Mouse (Mus musculus) midbrain, embryonic 13.5 days (tissue): ENCODE data around the gene Lrp6. TPM values are rescaled to one million over a fixed set of nuclear protein-coding genes. Genes with fewer than 3 reads are reported as not detected.

Experiments used
- ATAC-seq: fragments of 200-750 bp; cut with Nextera tagmentation; 2 replicates; pipeline ENCODE4 v1.8.0; 2017; ENCODE audit warnings: mild to moderate bottlenecking, moderate TSS enrichment, moderate library complexity
- H3K27ac ChIP-seq: fragments of 300-500 bp; sonication (generic); 2 replicates; pipeline ENCODE4 v1.5.1; 2015; ENCODE audit warnings: inconsistent platforms, mild to moderate bottlenecking, moderate library complexity
- H3K27me3 ChIP-seq: fragments of 300-500 bp; sonication (generic); 2 replicates; pipeline ENCODE4 v1.6.1; 2015; ENCODE audit warnings: mild to moderate bottlenecking, inconsistent platforms
- H3K36me3 ChIP-seq: fragments of 300-500 bp; sonication (generic); 2 replicates; pipeline ENCODE4 v1.6.1; 2015; ENCODE audit warnings: mild to moderate bottlenecking, inconsistent platforms
- H3K4me1 ChIP-seq: fragments of 300-500 bp; sonication (generic); replicated peaks from 2 replicates; pipeline ENCODE4 v1.6.1; 2015; ENCODE audit warnings: inconsistent platforms
- H3K4me2 ChIP-seq: fragments of 300-500 bp; sonication (generic); replicated peaks from 2 replicates; pipeline ENCODE4 v1.6.1; 2015; ENCODE audit warnings: moderate library complexity, mild to moderate bottlenecking, inconsistent platforms
- H3K4me3 ChIP-seq: fragments of 300-500 bp; sonication (generic); replicated peaks from 2 replicates; pipeline ENCODE4 v1.5.1; 2015; ENCODE audit warnings: mild to moderate bottlenecking, inconsistent platforms
- H3K9ac ChIP-seq: fragments of 300-500 bp; sonication (generic); replicated peaks from 2 replicates; pipeline ENCODE4 v1.6.1; 2015; ENCODE audit warnings: mild to moderate bottlenecking, inconsistent platforms
- H3K9me3 ChIP-seq: fragments of 300-500 bp; sonication (generic); 2 replicates; pipeline ENCODE4 v1.6.1; 2016; ENCODE audit warnings: mild to moderate bottlenecking, inconsistent platforms
- WGBS: fragments of 180-500 bp; shearing (Covaris S2); methylation state at CpG from one replicate; pipeline ENCODE4 v1.1.7; 2015; 5-methylcytosine and 5-hydroxymethylcytosine counted together
- polyA plus RNA-seq: library from polyadenylated mRNA; unstranded; fragments of >200 nt; fragmentation: Nextera tagmentation; extraction: Ambion mirVana; gene quantifications from 2 replicates; pipeline ENCODE4 v1.2.1, GENCODE M21; 2015

The Lrp6 gene
- polyA plus RNA-seq, 1 experiment from 2014 or later: 24.3 TPM

GRCm38 (mm10) chr6:134421921-134422320 is 144.8 kb downstream of the Lrp6 start:
- no peaks in the 10 kb centered on the region for H3K4me1 ChIP-seq
- no peak overlapping the region for H3K27ac ChIP-seq
- no peak for ATAC-seq
- no peaks in the 10 kb centered on the region for H3K27me3 ChIP-seq
- H3K4me2 ChIP-seq: no peak overlapping the region
- no peak overlapping the region for H3K9ac ChIP-seq
- no peaks in the 10 kb centered on the region for H3K36me3 ChIP-seq
- no peaks in the 10 kb centered on the region for H3K9me3 ChIP-seq
- 86% methylated on average over 6 of the region's 6 CpGs for WGBS
- no peak overlapping the region for H3K4me3 ChIP-seq

- Histone ChIP-seq H3K9ac (no peak overlapping the region), H3K27me3 (no peaks in the 10 kb centered on the region), H3K27ac (no peak overlapping the region), H3K4me1 (no peaks in the 10 kb centered on the region), H3K36me3 (no peaks in the 10 kb centered on the region), H3K4me3 (no peak overlapping the region), H3K4me2 (no peak overlapping the region), H3K9me3 (no peaks in the 10 kb centered on the region)
- ATAC-seq: no peak
- WGBS: 87% methylated on average over 8 of the region's 8 CpGs
These were observed 146.4 kb downstream of the Lrp6 start for GRCm38 (mm10) chr6:134420375-134420774.

DNA sequence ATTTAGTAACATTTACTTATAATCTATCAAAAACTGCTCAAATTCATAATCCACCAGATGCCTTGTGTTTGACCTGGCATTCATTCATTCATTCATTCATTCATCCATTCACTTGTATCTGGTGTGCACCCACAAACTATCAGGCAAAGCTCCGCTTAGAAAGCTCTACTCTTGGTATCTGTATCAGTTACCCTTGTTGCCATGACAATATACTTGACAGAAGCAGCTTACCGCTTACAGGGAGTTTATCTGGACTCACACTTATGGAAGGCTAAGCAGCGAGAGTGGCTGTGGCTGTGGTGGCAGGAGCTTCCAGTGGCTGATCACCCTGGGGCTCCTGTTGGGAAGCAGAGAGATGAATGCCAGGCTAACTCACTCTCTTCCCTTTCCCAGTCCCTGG is 148.9 kb downstream of the Lrp6 start:
- no peaks in the 10 kb centered on the region for H3K9me3 ChIP-seq
- H3K9ac ChIP-seq: no peak overlapping the region
- no peaks in the 10 kb centered on the region for H3K27me3 ChIP-seq
- no peak overlapping the region for H3K4me3 ChIP-seq
- H3K36me3 ChIP-seq: no peaks in the 10 kb centered on the region
- H3K27ac ChIP-seq: no peak overlapping the region
- no peak for ATAC-seq
- H3K4me1 ChIP-seq: no peaks in the 10 kb centered on the region
- no peak overlapping the region for H3K4me2 ChIP-seq
- 70% methylated on average over 3 of the region's 3 CpGs for WGBS

- Histone ChIP-seq H3K27me3 (no peaks in the 10 kb centered on the region), H3K27ac (no peak overlapping the region), H3K9me3 (no peaks in the 10 kb centered on the region), H3K36me3 (no peaks in the 10 kb centered on the region), H3K4me1 (no peaks in the 10 kb centered on the region), H3K9ac (no peak overlapping the region), H3K4me2 (no peak overlapping the region), H3K4me3 (no peak overlapping the region)
- WGBS: 52% methylated on average over 3 of the region's 3 CpGs
- ATAC-seq: no peak
These were observed 150.1 kb downstream of the Lrp6 start for GRCm38 (mm10) chr6:134416556-134417105.

GRCm38 (mm10) chr6:134414532-134414883 is 152.3 kb downstream of the Lrp6 start:
- no peak overlapping the region for H3K4me3 ChIP-seq
- no peaks in the 10 kb centered on the region for H3K4me1 ChIP-seq
- no peak overlapping the region for H3K9ac ChIP-seq
- no peak overlapping the region for H3K27ac ChIP-seq
- no peak for ATAC-seq
- no peak overlapping the region for H3K4me2 ChIP-seq
- no peaks in the 10 kb centered on the region for H3K36me3 ChIP-seq
- 76% methylated on average over 4 of the region's 4 CpGs for WGBS
- H3K27me3 ChIP-seq: no peaks in the 10 kb centered on the region
- no peaks in the 10 kb centered on the region for H3K9me3 ChIP-seq

- Histone ChIP-seq H3K4me2 (no peak overlapping the region), H3K27ac (no peak overlapping the region), H3K4me3 (no peak overlapping the region), H3K27me3 (no peaks in the 10 kb centered on the region), H3K4me1 (no peaks in the 10 kb centered on the region), H3K9me3 (no peaks in the 10 kb centered on the region), H3K36me3 (no peaks in the 10 kb centered on the region), H3K9ac (no peak overlapping the region)
- ATAC-seq: no peak
- WGBS: 68% methylated on average over 18 of the region's 18 CpGs
These were observed 152.8 kb downstream of the Lrp6 start for GRCm38 (mm10) chr6:134413706-134414531.

DNA sequence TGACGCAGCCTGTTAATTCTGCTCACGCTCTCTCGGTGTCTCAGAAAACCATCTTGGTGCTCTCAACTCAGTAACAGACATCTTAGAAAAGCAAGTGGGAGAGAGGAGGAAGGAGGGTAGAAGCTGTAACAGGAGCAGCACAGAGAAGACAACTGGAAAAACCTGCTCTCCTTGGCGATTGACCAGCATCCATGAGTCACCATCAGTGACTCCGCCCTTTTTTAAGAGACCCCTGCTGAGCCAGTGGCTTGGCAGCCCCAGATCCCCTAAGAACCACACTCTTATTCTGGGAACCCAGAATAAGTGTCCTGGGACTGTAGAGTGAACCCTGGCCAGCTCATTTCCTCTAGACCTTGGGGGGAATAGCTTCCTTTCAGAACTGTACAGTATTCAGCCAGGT is 159.5 kb downstream of the Lrp6 start:
- no peak for ATAC-seq
- no peak overlapping the region for H3K4me3 ChIP-seq
- no peak overlapping the region for H3K27ac ChIP-seq
- no peak overlapping the region for H3K4me2 ChIP-seq
- WGBS: 74% methylated on average over 5 of the region's 5 CpGs
- H3K9me3 ChIP-seq: no peaks in the 10 kb centered on the region
- H3K4me1 ChIP-seq: no peaks in the 10 kb centered on the region
- no peak overlapping the region for H3K9ac ChIP-seq
- no peaks in the 10 kb centered on the region for H3K36me3 ChIP-seq
- H3K27me3 ChIP-seq: no peaks in the 10 kb centered on the region

GRCm38 (mm10) chr6:134403684-134404070 is 163.1 kb downstream of the Lrp6 start:
- ATAC-seq: no peak
- Histone ChIP-seq H3K4me1 (no peaks in the 10 kb centered on the region), H3K9ac (no peak overlapping the region), H3K4me3 (no peak overlapping the region), H3K36me3 (no peaks in the 10 kb centered on the region), H3K9me3 (no peaks in the 10 kb centered on the region), H3K27me3 (no peaks in the 10 kb centered on the region), H3K4me2 (no peak overlapping the region), H3K27ac (no peak overlapping the region)
- 92% methylated on average over 9 of the region's 9 CpGs for WGBS

DNA sequence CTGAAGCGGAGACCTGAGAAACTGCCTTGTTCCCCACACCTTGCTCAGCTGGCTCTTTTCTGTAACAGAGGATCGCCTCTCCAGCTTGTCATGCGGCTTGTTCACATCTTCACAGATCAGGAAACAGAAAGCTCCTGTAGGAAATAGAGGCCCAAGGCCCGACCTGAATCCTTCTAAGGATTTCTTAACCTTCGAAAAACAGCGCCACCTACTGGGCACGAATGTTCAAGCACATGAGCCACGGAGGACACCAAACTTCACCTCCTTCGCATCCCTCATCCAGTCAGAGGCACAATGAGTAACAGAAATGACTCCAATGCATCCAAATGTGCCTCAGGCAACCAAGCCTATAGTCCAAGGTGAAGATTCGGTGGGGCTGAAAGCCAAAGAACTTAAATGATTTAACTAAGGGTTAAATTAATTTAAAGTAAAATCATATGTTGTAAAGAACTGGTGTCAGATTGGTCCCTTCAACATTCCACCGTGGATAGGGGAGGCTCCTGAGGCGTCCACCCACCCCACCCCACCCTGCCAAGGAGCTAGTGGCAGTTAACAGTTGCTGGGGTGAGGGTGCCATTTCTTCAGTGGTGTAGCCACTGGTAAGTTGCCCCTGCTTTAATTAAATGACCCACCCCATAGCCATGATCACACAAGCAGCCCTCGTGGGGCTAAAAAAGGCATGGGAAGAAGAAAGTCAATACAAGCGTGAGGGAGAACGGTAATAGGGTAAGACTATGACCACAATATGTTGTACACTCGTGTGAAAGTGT is 163.7 kb downstream of the Lrp6 start:
- WGBS: 43% methylated on average over 16 of the region's 16 CpGs
- Histone ChIP-seq H3K4me1 (no peaks in the 10 kb centered on the region), H3K9me3 (no peaks in the 10 kb centered on the region), H3K4me2 (no peak overlapping the region), H3K36me3 (no peaks in the 10 kb centered on the region), H3K9ac (no peak overlapping the region), H3K4me3 (no peak overlapping the region), H3K27ac (no peak overlapping the region), H3K27me3 (no peaks in the 10 kb centered on the region)
- ATAC-seq: 0 out of 2 replicates have a peak, but pooled peaks have one; percentile 27

Other genes starting within 250 kb of the Lrp6 start
- not detected in 2 replicates for gene Bcl2l14, start 170.6 kb downstream of the Lrp6 start, polyA plus RNA-seq
- 0.92 and 1.1 TPM in 2 replicates for gene Mansc1, start 65.5 kb upstream of the Lrp6 start, polyA plus RNA-seq
- gene Borcs5, start 72.5 kb upstream of the Lrp6 start, polyA plus RNA-seq: 46.9 and 48.6 TPM in 2 replicates
- 7.5 and 7.7 TPM in 2 replicates for gene Dusp16, start 225.7 kb upstream of the Lrp6 start, polyA plus RNA-seq